ENCODE assay signal across 8 mouse cellular contexts in the genomic region with DNA sequence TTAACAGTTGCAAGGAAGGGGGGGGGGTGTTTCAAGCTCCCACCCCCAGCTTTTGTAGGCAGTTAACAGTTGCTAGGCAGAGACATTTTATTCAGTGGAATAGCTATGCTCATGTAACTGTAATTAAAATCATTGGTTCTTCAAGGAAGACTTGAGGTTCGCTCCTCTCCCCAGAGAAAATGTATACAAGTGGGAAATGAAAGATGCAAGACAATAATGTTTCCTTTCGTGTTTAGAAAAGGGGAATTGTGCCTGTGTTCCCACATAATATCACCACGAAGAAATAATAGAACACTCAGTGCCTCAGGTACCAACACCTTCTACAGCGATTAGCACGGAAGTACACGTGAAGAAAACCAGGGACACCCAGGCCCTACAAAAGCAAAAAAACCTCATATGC. TPM values are rescaled to one million over a fixed set of nuclear protein-coding genes. Genes with fewer than 3 reads are reported as not detected.
DNase-seq lines count a peak whose midpoint lies in the region; ATAC-seq and TF ChIP-seq lines count a peak whose summit lies in the region.

A gene (plus strand): TSS at position 301 of the 400 bp plus-strand sequence.

- H3K4me3 ChIP-seq in layer of hippocampus, adult 2 months = peak within 1 kb of the TSS; percentile 93
- peak within 1 kb of the TSS; percentile 85 for H3K4me3 ChIP-seq in embryonic facial prominence, embryonic 10.5 days
- H3K4me3 ChIP-seq in heart, postnatal 0 days (ENCODE audit: low read depth, low read length) = peak within 1 kb of the TSS; percentile 71
- H3K4me3 ChIP-seq in limb, embryonic 10.5 days = peak within 1 kb of the TSS; percentile 67
- H3K4me3 ChIP-seq in stomach, embryonic 15.5 days (replicated peaks) = peak within 1 kb of the TSS; percentile 75

- H3K27ac ChIP-seq in layer of hippocampus, adult 2 months = peak within 1 kb of the TSS; percentile 94
- H3K27ac ChIP-seq in embryonic facial prominence, embryonic 10.5 days (replicated peaks) = peak within 1 kb of the TSS; percentile 95
- peak within 1 kb of the TSS; percentile 83 for H3K27ac ChIP-seq in heart, postnatal 0 days (ENCODE audit: low read depth)
- H3K27ac ChIP-seq in limb, embryonic 10.5 days = peak within 1 kb of the TSS; percentile 91
- peak within 1 kb of the TSS; percentile 60 for H3K27ac ChIP-seq in stomach, embryonic 15.5 days

- H3K9ac ChIP-seq in heart, postnatal 0 days (replicated peaks; ENCODE audit: low read depth, low read length) = peak within 1 kb of the TSS; percentile 88
- peak within 1 kb of the TSS; percentile 78 for H3K9ac ChIP-seq in stomach, embryonic 15.5 days

- DNase-seq in layer of hippocampus, adult 2 months (ENCODE audit: low spot score in 2 of 2) = no peak
- no peak for DNase-seq in layer of hippocampus, adult 9-10 months (ENCODE audit: low spot score)
- DNase-seq in embryonic facial prominence, embryonic 10.5 days (ENCODE audit: low spot score) = no peak
- no peak for DNase-seq in heart, postnatal 0 days (ENCODE audit: low spot score)
- DNase-seq in limb, embryonic 10.5 days (ENCODE audit: low spot score) = no peak
- DNase-seq in thymus, postnatal 10 days (ENCODE audit: low spot score in 2 of 2) = no peak
- DNase-seq in adrenal gland, adult 18-20 months (ENCODE audit: low spot score in 2 of 2) = no peak

- peaks cover 8% of the 10 kb centered on the region for H3K4me1 ChIP-seq in embryonic facial prominence, embryonic 10.5 days
- 0 out of 2 replicates have a peak, but pooled peaks cover 7% of the 10 kb centered on the region for H3K4me1 ChIP-seq in heart, postnatal 0 days (ENCODE audit: control insufficient read depth, insufficient read depth)
- peaks cover 13% of the 10 kb centered on the region for H3K4me1 ChIP-seq in limb, embryonic 10.5 days
- 0 out of 2 replicates have a peak, but pooled peaks cover 4% of the 10 kb centered on the region for H3K4me1 ChIP-seq in stomach, embryonic 15.5 days

- no peak for TF ChIP-seq CTCF in layer of hippocampus, adult 2 months (conservative IDR thresholded peaks at IDR 0.05)
- TF ChIP-seq CTCF in heart, postnatal 0 days (IDR thresholded peaks at IDR 0.05; ENCODE audit: low read depth) = no peak

- peak within 1 kb of the TSS; percentile 77 for H3K4me2 ChIP-seq in heart, postnatal 0 days (ENCODE audit: low read depth, low read length)
- peak within 1 kb of the TSS; percentile 67 for H3K4me2 ChIP-seq in stomach, embryonic 15.5 days

- ATAC-seq in heart, postnatal 0 days (ENCODE audit: insufficient read depth, low read depth) = no peak
- ATAC-seq in stomach, embryonic 15.5 days (ENCODE audit: insufficient read depth, low FRiP score, low read depth) = no peak

- WGBS in embryonic facial prominence, embryonic 10.5 days = 68% methylated on average over 6 of the region's 6 CpGs
- WGBS in heart, postnatal 0 days = 70% methylated on average over 6 of the region's 6 CpGs
- WGBS in limb, embryonic 10.5 days = 67% methylated on average over 6 of the region's 6 CpGs
- WGBS in stomach, embryonic 15.5 days = 67% methylated on average over 6 of the region's 6 CpGs

- no peak for TF ChIP-seq EP300 in heart, postnatal 0 days (IDR thresholded peaks at IDR 0.05; ENCODE audit: low read depth)

- H3K36me3 ChIP-seq in embryonic facial prominence, embryonic 10.5 days (replicated peaks) = no peaks in the 10 kb centered on the region
- no peaks in the 10 kb centered on the region for H3K36me3 ChIP-seq in heart, postnatal 0 days (replicated peaks; ENCODE audit: control insufficient read depth, insufficient read depth, low read length)
- no peaks in the 10 kb centered on the region for H3K36me3 ChIP-seq in limb, embryonic 10.5 days
- no peaks in the 10 kb centered on the region for H3K36me3 ChIP-seq in stomach, embryonic 15.5 days

- no peaks in the 10 kb centered on the region for H3K9me3 ChIP-seq in embryonic facial prominence, embryonic 10.5 days
- no peaks in the 10 kb centered on the region for H3K9me3 ChIP-seq in heart, postnatal 0 days (replicated peaks; ENCODE audit: control insufficient read depth, low read length)
- no peaks in the 10 kb centered on the region for H3K9me3 ChIP-seq in limb, embryonic 10.5 days (replicated peaks)
- no peaks in the 10 kb centered on the region for H3K9me3 ChIP-seq in stomach, embryonic 15.5 days

- no peaks in the 10 kb centered on the region for H3K27me3 ChIP-seq in embryonic facial prominence, embryonic 10.5 days (replicated peaks; ENCODE audit: low read depth, poor library complexity, severe bottlenecking)
- no peaks in the 10 kb centered on the region for H3K27me3 ChIP-seq in heart, postnatal 0 days (ENCODE audit: control insufficient read depth, insufficient read depth, low read length)
- H3K27me3 ChIP-seq in limb, embryonic 10.5 days (ENCODE audit: low read depth, poor library complexity, severe bottlenecking) = no peaks in the 10 kb centered on the region
- H3K27me3 ChIP-seq in stomach, embryonic 15.5 days (replicated peaks) = no peaks in the 10 kb centered on the region

RNA-seq across cellular contexts. Expression of the gene that starts here (rescaled TPM):
- total RNA-seq in layer of hippocampus, adult 2 months (2021) = 10 to 100 TPM; 17.5 to 18.6 TPM
- 1.8 and 4.0 TPM in 2 replicates for polyA plus RNA-seq in embryonic facial prominence, embryonic 10.5 days (2016; fragmentation: Nextera tagmentation; extraction: Ambion mirVana)
- total RNA-seq in heart, postnatal 0 days (2014; rRNA removed; ENCODE audit: low replicate concordance) = 4.0 and 9.7 TPM in 2 replicates
- polyA plus RNA-seq in heart, postnatal 0 days (2015; fragmentation: Nextera tagmentation; extraction: Ambion mirVana) = 19.1 and 24.9 TPM in 2 replicates
- 2.5 and 2.6 TPM in 2 replicates for polyA plus RNA-seq in limb, embryonic 10.5 days (2016; fragmentation: Nextera tagmentation; extraction: Ambion mirVana)
- polyA plus RNA-seq in stomach, embryonic 15.5 days (2015; fragmentation: Nextera tagmentation; extraction: Ambion mirVana) = 9.0 and 9.2 TPM in 2 replicates
- total RNA-seq in adrenal gland, adult 18-20 months (2021) = 1 to 10 TPM; 7.0 to 8.5 TPM
